Mouse (Mus musculus) liver, embryonic 15.5 days (tissue): Measurements from ENCODE around the gene Chil1. TPM values are rescaled to one million over a fixed set of nuclear protein-coding genes. Genes with fewer than 3 reads are reported as not detected.

Source experiments
- ATAC-seq: fragments of 200-750 bp; cut with Nextera tagmentation; 2 replicates; pipeline ENCODE4 v1.8.0; 2017; ENCODE audit warnings: moderate number of reproducible peaks, mild to moderate bottlenecking, moderate library complexity; ENCODE audit not compliant: insufficient read depth
- H3K27ac ChIP-seq: fragments of 300-500 bp; sonication (generic); replicated peaks from 2 replicates; pipeline ENCODE4 v1.5.1; 2015; ENCODE audit warnings: mild to moderate bottlenecking, inconsistent platforms
- H3K27me3 ChIP-seq: fragments of 300-500 bp; sonication (generic); 2 replicates; pipeline ENCODE4 v1.6.1; 2015; ENCODE audit warnings: mild to moderate bottlenecking, inconsistent platforms
- H3K36me3 ChIP-seq: fragments of 300-500 bp; sonication (generic); replicated peaks from 2 replicates; pipeline ENCODE4 v1.6.1; 2015; ENCODE audit warnings: moderate library complexity, mild to moderate bottlenecking, inconsistent platforms
- H3K4me1 ChIP-seq: fragments of 300-500 bp; sonication (generic); replicated peaks from 2 replicates; pipeline ENCODE4 v1.6.1; 2015; ENCODE audit warnings: inconsistent platforms
- H3K4me2 ChIP-seq: fragments of 300-500 bp; sonication (generic); 2 replicates; pipeline ENCODE4 v1.6.1; 2015; ENCODE audit warnings: moderate library complexity, mild to moderate bottlenecking, inconsistent platforms
- H3K4me3 ChIP-seq: fragments of 300-500 bp; sonication (generic); replicated peaks from 2 replicates; pipeline ENCODE4 v1.5.1; 2015; ENCODE audit warnings: mild to moderate bottlenecking, inconsistent platforms
- H3K9ac ChIP-seq: fragments of 300-500 bp; sonication (generic); 2 replicates; pipeline ENCODE4 v1.6.1; 2015; ENCODE audit warnings: moderate library complexity, mild to moderate bottlenecking, inconsistent platforms
- H3K9me3 ChIP-seq: fragments of 300-500 bp; sonication (generic); replicated peaks from 2 replicates; pipeline ENCODE4 v1.6.1; 2016; ENCODE audit warnings: inconsistent platforms
- WGBS: fragments of 180-500 bp; shearing (Covaris S2); methylation state at CpG from one replicate; pipeline ENCODE4 v1.1.7; 2015; ENCODE audit warnings: mixed read lengths; ENCODE audit not compliant: insufficient replicate concordance; 5-methylcytosine and 5-hydroxymethylcytosine counted together
- polyA plus RNA-seq: library from polyadenylated mRNA; unstranded; fragments of >200 nt; fragmentation: Nextera tagmentation; extraction: Ambion mirVana; gene quantifications from 2 replicates; pipeline ENCODE4 v1.2.1, GENCODE M21; 2015

The Chil1 gene
- polyA plus RNA-seq, 1 experiment from 2014 or later: 15.1 TPM

- Histone ChIP-seq H3K4me3 (no peak overlapping the region), H3K4me1 (peaks cover 35% of the 10 kb centered on the region), H3K27me3 (peaks cover 7% of the 10 kb centered on the region; the same call in 1 of the 2 replicates), H3K9ac (no peak overlapping the region), H3K27ac (no peak overlapping the region), H3K4me2 (no peak overlapping the region), H3K36me3 (no peaks in the 10 kb centered on the region), H3K9me3 (no peaks in the 10 kb centered on the region)
- whole genome bisulfite sequencing: 42% methylated on average over 3 of the region's 3 CpGs
- no peak for ATAC-seq
Observed at GRCm38 (mm10) chr1:134154655-134155054, 27.3 kb upstream of the Chil1 start.

GRCm38 (mm10) chr1:134160404-134160803 is 21.6 kb upstream of the Chil1 start:
- no peak overlapping the region for H3K27ac ChIP-seq

GRCm38 (mm10) chr1:134161399-134161798 is 20.6 kb upstream of the Chil1 start:
- WGBS: 69% methylated on average over 6 of the region's 6 CpGs
- no peak for ATAC-seq
- Histone ChIP-seq H3K4me2 (no peak overlapping the region), H3K36me3 (no peaks in the 10 kb centered on the region), H3K9me3 (no peaks in the 10 kb centered on the region), H3K4me3 (no peak overlapping the region), H3K27ac (no peak overlapping the region), H3K27me3 (no peaks in the 10 kb centered on the region), H3K9ac (no peak overlapping the region), H3K4me1 (no peaks in the 10 kb centered on the region)

More at GRCm38 (mm10) chr1:134160404-134160803, 21.6 kb upstream of the Chil1 start:
- ATAC-seq: no peak
- Histone ChIP-seq H3K4me3 (no peak overlapping the region), H3K9ac (no peak overlapping the region), H3K36me3 (no peaks in the 10 kb centered on the region), H3K27me3 (no peaks in the 10 kb centered on the region), H3K4me1 (0 out of 2 replicates have a peak, but pooled peaks cover under 1% of the 10 kb centered on the region), H3K9me3 (no peaks in the 10 kb centered on the region), H3K4me2 (no peak overlapping the region)
- WGBS: 76% methylated on average over 3 of the region's 3 CpGs

DNA sequence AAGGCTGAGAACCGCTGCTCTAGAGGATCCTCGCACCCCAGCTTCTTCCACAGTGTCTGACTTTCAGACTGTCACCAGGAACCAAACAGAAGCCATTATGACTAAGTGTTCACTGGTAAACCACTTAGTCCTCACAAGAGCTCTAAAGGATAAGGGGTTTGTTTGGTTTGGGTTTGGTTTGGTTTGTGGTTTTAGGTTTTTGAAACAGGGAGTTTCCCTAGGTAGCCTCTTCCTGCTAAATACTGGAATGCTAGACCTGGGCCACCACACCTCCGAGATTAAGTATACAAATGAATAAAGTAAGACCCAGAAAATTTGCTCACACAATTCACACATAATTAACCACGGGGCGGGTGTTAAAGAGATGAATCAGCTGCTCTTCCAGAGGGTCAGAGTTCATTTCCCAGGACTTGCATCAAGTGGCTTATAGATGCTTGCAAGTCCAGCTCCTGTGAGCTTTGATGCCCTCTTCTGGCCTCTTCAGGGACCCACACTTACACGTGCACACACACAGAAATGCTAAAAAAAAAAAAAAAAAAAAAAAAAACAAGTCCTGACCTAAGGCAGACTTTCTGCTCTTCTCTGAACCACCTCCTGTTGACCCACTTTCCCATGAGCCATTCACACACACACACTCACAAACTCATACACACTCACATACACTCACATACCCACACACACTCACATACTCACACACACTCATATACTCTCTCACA is 19.3 kb upstream of the Chil1 start:
- 58% methylated on average over 6 of the region's 6 CpGs for WGBS
- Histone ChIP-seq H3K9me3 (no peaks in the 10 kb centered on the region), H3K4me2 (no peak overlapping the region), H3K4me1 (no peaks in the 10 kb centered on the region), H3K9ac (no peak overlapping the region), H3K27ac (no peak overlapping the region), H3K4me3 (no peak overlapping the region), H3K36me3 (no peaks in the 10 kb centered on the region), H3K27me3 (no peaks in the 10 kb centered on the region)
- no peak for ATAC-seq

GRCm38 (mm10) chr1:134163476-134163875 is 18.5 kb upstream of the Chil1 start:
- no peak overlapping the region for H3K4me2 ChIP-seq
- H3K9me3 ChIP-seq: no peaks in the 10 kb centered on the region
- H3K27me3 ChIP-seq: no peaks in the 10 kb centered on the region
- H3K9ac ChIP-seq: no peak overlapping the region
- H3K4me1 ChIP-seq: peaks cover 2% of the 10 kb centered on the region; the same call in 1 of the 2 replicates
- ATAC-seq: peak; percentile 74
- no peak overlapping the region for H3K4me3 ChIP-seq
- no peak overlapping the region for H3K27ac ChIP-seq
- 71% methylated on average over 7 of the region's 7 CpGs for WGBS
- no peaks in the 10 kb centered on the region for H3K36me3 ChIP-seq

DNA sequence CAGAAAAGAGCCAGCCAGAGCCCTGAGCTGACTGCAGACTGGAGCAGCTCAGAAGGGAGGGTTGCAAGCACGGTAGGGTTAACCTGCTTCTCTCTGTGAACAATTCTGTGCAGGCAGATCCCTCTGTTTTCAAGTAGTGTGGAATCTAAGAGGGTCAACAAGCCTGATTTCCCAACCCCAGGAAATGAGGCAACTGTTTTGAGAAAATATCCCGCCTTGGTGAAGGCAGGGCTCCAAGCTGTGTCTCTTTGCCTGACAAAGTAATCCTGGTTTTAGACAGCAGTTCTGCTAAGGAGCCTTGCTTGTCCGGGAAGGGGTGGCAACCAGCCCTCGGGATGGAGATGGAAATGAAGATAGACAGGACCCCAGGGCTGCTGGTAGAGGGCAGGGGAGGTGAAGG is 17.5 kb upstream of the Chil1 start:
- no peak for ATAC-seq
- Histone ChIP-seq H3K4me3 (no peak overlapping the region), H3K36me3 (no peaks in the 10 kb centered on the region), H3K27ac (no peak overlapping the region; the same call in 1 of the 2 replicates), H3K9me3 (no peaks in the 10 kb centered on the region), H3K9ac (no peak overlapping the region), H3K27me3 (no peaks in the 10 kb centered on the region), H3K4me2 (no peak overlapping the region), H3K4me1 (peaks cover 5% of the 10 kb centered on the region; the same call in 1 of the 2 replicates)
- 42% methylated on average over 4 of the region's 4 CpGs for WGBS

DNA sequence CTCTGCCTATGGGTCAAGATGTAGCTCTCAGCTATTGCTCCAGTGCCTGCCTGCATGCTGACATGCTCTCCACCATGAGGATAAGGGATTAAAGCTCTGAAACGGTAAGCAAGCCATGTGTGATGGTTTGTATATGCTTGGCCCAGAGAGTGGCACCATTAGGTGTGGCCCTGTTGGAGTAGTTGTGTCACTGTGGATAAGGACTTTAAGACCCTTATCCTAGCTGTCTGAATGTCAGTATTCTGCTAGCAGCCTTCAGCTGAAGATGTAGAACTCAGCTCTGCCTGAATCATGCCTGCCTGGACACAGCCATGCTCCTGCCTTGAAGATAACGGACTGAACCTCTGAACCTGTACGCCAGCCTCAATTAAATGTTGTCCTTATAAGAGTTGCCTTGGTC is 15.4 kb upstream of the Chil1 start:
- H3K4me1 ChIP-seq: peaks cover 5% of the 10 kb centered on the region; the same call in 1 of the 2 replicates
- no peaks in the 10 kb centered on the region for H3K27me3 ChIP-seq
- H3K4me3 ChIP-seq: no peak overlapping the region
- H3K9me3 ChIP-seq: no peaks in the 10 kb centered on the region
- no peak for ATAC-seq
- no peak overlapping the region for H3K27ac ChIP-seq
- no peak overlapping the region for H3K4me2 ChIP-seq
- WGBS: 64% methylated on average over 3 of the region's 3 CpGs
- H3K9ac ChIP-seq: no peak overlapping the region
- H3K36me3 ChIP-seq: no peaks in the 10 kb centered on the region

DNA sequence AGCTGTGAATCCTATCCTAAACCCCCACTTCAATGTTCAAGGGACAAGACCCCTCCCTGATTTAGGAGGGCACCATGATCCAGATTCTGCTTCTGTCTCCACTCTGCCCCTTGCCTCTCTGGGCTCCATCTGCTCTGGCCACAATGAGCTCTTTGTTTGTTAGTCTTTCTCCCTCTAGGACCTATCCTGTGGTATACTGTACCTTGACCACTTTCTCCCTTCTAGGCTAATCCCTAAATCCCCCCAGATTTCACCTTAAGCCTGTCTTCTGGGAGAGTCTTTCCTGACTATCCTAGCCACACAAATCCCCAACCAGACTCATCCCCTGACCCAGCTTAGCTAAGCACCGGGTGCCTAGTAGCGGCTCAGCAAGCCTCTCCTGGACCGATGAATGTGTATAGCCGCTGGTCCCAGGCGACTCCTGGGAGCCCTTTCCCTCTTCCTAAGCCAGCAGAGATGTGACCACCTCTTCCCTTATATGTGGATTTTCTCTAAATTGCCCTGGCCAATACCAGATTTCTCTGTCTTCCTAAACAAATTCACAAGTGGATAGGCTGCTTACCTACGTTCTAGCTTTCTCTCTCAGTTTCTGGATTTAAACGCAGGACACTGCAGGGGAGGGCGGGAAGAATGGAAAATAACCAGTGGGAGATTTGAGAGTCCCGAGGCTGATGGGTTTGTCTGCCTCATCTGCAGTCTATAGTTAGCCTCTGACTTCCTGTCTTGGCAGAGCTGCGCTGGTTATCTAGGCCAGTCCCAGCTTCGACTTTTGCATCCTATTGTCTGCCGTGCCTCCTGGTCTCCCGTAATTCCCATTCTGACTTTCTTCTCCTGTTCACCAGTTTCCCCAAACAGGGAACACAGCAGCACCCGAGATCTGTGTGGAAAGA is 14.3 kb upstream of the Chil1 start:
- Histone ChIP-seq H3K4me1 (peaks cover 5% of the 10 kb centered on the region; the same call in 1 of the 2 replicates), H3K27me3 (no peaks in the 10 kb centered on the region), H3K27ac (no peak overlapping the region), H3K36me3 (no peaks in the 10 kb centered on the region), H3K9ac (no peak overlapping the region), H3K4me3 (no peak overlapping the region), H3K9me3 (no peaks in the 10 kb centered on the region), H3K4me2 (no peak overlapping the region)
- no peak for ATAC-seq
- 41% methylated on average over 14 of the region's 14 CpGs for WGBS

DNA sequence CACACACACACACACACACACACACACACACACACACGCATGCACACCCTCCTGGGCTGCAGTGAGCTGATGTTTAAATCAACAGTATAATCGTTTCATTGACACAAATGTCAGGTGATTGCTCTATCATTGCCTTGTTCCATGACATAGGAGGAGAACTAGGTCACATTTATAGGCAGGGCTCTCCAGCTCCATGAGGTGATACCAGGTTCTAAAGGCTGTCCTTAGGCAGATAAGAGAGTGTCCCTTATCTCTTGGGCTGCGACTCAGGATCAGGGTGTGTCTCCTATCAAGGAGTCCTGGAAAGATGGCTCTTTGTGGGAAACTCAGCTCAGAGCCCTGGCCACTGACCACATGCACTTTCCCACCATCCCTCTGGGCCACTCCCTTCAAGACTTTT is 13.4 kb upstream of the Chil1 start:
- Histone ChIP-seq H3K4me3 (no peak overlapping the region), H3K4me2 (no peak overlapping the region), H3K4me1 (peaks cover 5% of the 10 kb centered on the region; the same call in 1 of the 2 replicates), H3K27me3 (no peaks in the 10 kb centered on the region), H3K27ac (no peak overlapping the region), H3K9me3 (no peaks in the 10 kb centered on the region), H3K9ac (no peak overlapping the region), H3K36me3 (no peaks in the 10 kb centered on the region)
- ATAC-seq: peak; percentile 18; the same call in 1 of the 2 replicates
- WGBS: 45% methylated on average over 3 of the region's 3 CpGs

DNA sequence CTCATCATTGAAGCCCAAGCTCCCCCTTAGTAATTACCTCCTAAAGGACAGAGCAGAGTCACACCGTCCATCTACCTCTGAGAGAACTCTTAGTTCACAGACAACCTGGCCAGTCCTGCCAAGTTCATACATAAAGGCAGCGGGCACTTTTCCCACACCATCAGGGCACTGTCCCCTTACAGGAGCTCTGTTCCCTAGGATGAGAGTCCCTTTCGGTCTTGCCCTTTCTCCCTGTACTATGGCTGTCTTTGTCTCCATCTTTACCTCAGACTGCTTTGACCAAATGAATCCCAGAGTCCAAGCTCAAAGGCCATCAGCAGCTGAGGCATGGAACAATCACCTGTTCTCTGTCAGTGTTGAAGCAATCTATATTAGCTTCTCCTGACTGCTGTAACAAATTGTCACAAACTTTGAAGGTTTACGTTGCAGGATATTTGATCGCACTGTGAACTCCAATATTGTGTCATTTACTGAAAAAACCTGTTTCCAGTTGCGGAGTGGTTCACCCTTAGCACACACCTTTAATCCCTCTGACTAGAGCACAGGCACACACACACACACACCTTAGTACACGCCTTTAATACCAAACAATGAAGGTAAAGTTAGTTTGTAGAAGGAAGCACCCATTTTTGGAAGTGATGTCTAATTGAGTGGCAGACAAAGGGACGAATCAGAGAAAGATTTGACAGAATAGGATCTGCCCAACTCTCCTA is 12.8 kb upstream of the Chil1 start:
- Histone ChIP-seq H3K36me3 (no peaks in the 10 kb centered on the region), H3K9me3 (no peaks in the 10 kb centered on the region), H3K9ac (no peak overlapping the region), H3K4me1 (peaks cover 5% of the 10 kb centered on the region; the same call in 1 of the 2 replicates), H3K27ac (no peak overlapping the region), H3K4me3 (no peak overlapping the region), H3K4me2 (no peak overlapping the region), H3K27me3 (no peaks in the 10 kb centered on the region)
- 70% methylated on average over 8 of the region's 8 CpGs for WGBS
- no peak for ATAC-seq

- no peak for ATAC-seq
- WGBS: 64% methylated on average over 7 of the region's 7 CpGs
- Histone ChIP-seq H3K9me3 (no peaks in the 10 kb centered on the region), H3K27me3 (no peaks in the 10 kb centered on the region), H3K27ac (no peak overlapping the region), H3K4me3 (no peak overlapping the region), H3K4me2 (no peak overlapping the region), H3K36me3 (no peaks in the 10 kb centered on the region), H3K4me1 (peaks cover 5% of the 10 kb centered on the region; the same call in 1 of the 2 replicates), H3K9ac (no peak overlapping the region)
Observed at GRCm38 (mm10) chr1:134173081-134173480, 8.9 kb upstream of the Chil1 start.
